Mouse (Mus musculus) stomach, postnatal 0 days (tissue): ENCODE results near the gene Hip1r. TPM values are rescaled to one million over a fixed set of nuclear protein-coding genes. Genes with fewer than 3 reads are reported as not detected.

ENCODE experiments used
- ATAC-seq: fragments of 200-750 bp; cut with Nextera tagmentation; 2 replicates; pipeline ENCODE4 v1.8.0; 2017; ENCODE audit not compliant: low FRiP score, low TSS enrichment
- DNase-seq: peaks from one replicate; pipeline ENCODE4 v3.0.0-alpha.2; 2016; ENCODE audit warnings: low spot score
- H3K27ac ChIP-seq: fragments of 300-500 bp; sonication (generic); replicated peaks from 2 replicates; pipeline ENCODE4 v1.5.1; 2014; ENCODE audit warnings: mild to moderate bottlenecking, control low read depth
- H3K27me3 ChIP-seq: fragments of 300-500 bp; sonication (generic); 2 replicates; pipeline ENCODE4 v1.6.1; 2014; ENCODE audit warnings: low read length; ENCODE audit not compliant: control insufficient read depth, insufficient read depth
- H3K36me3 ChIP-seq: fragments of 300-500 bp; sonication (generic); 2 replicates; pipeline ENCODE4 v1.6.1; 2014; ENCODE audit warnings: low read length, mixed read lengths; ENCODE audit not compliant: control insufficient read depth, insufficient read depth
- H3K4me1 ChIP-seq: fragments of 300-500 bp; sonication (generic); replicated peaks from 2 replicates; pipeline ENCODE4 v1.6.1; 2014; ENCODE audit warnings: antibody characterized with exemption; ENCODE audit not compliant: control insufficient read depth, insufficient read depth
- H3K4me2 ChIP-seq: fragments of 300-500 bp; sonication (generic); replicated peaks from 2 replicates; pipeline ENCODE4 v1.6.1; 2014; ENCODE audit warnings: low read depth, mild to moderate bottlenecking, control low read depth, moderate library complexity
- H3K4me3 ChIP-seq: fragments of 300-500 bp; sonication (generic); 2 replicates; pipeline ENCODE4 v1.5.1; 2014; ENCODE audit warnings: low read depth, low read length, control low read depth
- H3K9ac ChIP-seq: fragments of 300-500 bp; sonication (generic); 2 replicates; pipeline ENCODE4 v1.6.1; 2014; ENCODE audit warnings: mild to moderate bottlenecking, low read length, control low read depth, mixed read lengths
- H3K9me3 ChIP-seq: fragments of 300-500 bp; sonication (generic); 2 replicates; pipeline ENCODE4 v1.6.1; 2016; ENCODE audit warnings: low read length; ENCODE audit not compliant: control insufficient read depth
- CTCF ChIP-seq: IDR thresholded peaks from 2 replicates; pipeline ENCODE4 v1.5.1; 2016; ENCODE audit warnings: antibody characterized with exemption, low read depth, mild to moderate bottlenecking, moderate library complexity
- EP300 ChIP-seq: optimal IDR thresholded peaks from 2 replicates; pipeline ENCODE3; 2016; ENCODE audit warnings: antibody characterized with exemption
- WGBS: fragments of 180-500 bp; shearing (Covaris S2); extraction: QIAGEN DNeasy Blood & Tissue Kit; methylation state at CpG from one replicate; pipeline ENCODE4 v1.1.7; 2014; 5-methylcytosine and 5-hydroxymethylcytosine counted together
- polyA plus RNA-seq: library from polyadenylated mRNA; unstranded; fragments of >200 nt; fragmentation: Nextera tagmentation; extraction: Ambion mirVana; gene quantifications from 2 replicates; pipeline ENCODE4 v1.2.1, GENCODE M21; 2015

Hip1r gene
- polyA plus RNA-seq, 1 experiment from 2014 or later = 31.2 TPM

DNA sequence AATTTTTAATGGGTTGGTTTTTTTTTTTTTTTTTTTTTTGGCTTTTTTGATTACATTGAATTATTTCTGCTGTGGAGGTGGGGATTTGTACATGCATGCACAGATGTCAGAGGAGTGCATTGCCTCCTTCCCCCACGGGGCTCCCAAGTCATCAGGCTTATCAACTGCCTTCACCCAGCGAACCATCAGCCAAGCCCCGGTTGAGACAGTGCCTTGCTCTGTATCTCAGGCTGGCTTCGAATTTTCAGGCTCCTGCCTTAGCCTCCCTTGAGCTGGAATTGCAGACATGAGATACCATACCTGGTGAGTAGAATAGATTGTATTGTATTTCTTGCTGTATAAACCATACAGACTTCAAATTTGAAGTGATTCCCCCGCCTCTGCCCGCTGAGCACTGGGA, 66.2 kb downstream of the Hip1r start:
- TF ChIP-seq EP300 (no peak), CTCF (no peak)
- H3K9me3 ChIP-seq = no peaks in the 10 kb centered on the region
- 79% methylated on average over 6 of the region's 6 CpGs for WGBS
- H3K36me3 ChIP-seq = no peaks in the 10 kb centered on the region
- ATAC-seq (no peak), DNase-seq (no peak)
- H3K9ac ChIP-seq = no peak overlapping the region
- no peaks in the 10 kb centered on the region for H3K27me3 ChIP-seq
- 0 out of 2 replicates have a peak, but pooled peaks cover 2% of the 10 kb centered on the region for H3K4me1 ChIP-seq
- no peak overlapping the region for H3K27ac ChIP-seq
- no peak overlapping the region for H3K4me3 ChIP-seq
- no peak overlapping the region for H3K4me2 ChIP-seq

DNA sequence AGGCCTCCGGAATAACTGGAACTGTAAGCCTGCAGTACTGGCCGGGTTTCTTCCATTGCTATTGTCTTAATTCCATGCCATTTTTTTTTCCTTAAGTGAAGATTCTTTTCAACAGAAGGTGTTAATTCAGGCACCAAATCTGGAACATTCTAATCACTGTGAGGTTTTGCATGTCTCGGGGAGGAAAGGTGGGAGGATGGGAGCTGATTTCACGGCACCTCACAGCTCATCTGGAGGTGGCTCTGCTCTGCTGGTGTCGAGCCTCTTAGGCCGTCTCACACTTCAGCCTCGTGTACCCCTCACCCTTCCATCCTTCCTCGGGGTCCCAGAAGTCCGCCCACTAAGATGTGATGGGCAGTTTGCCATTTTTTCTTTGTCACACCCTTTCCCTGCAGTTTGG, 67.7 kb downstream of the Hip1r start:
- TF ChIP-seq EP300 (no peak), CTCF (no peak)
- Histone ChIP-seq H3K9ac (no peak overlapping the region), H3K36me3 (no peaks in the 10 kb centered on the region), H3K4me3 (no peak overlapping the region), H3K27ac (no peak overlapping the region), H3K27me3 (no peaks in the 10 kb centered on the region), H3K4me2 (no peak overlapping the region), H3K4me1 (0 out of 2 replicates have a peak, but pooled peaks cover 2% of the 10 kb centered on the region), H3K9me3 (no peaks in the 10 kb centered on the region)
- WGBS = 59% methylated on average over 9 of the region's 9 CpGs
- no peak for DNase-seq
- no peak for ATAC-seq

DNA sequence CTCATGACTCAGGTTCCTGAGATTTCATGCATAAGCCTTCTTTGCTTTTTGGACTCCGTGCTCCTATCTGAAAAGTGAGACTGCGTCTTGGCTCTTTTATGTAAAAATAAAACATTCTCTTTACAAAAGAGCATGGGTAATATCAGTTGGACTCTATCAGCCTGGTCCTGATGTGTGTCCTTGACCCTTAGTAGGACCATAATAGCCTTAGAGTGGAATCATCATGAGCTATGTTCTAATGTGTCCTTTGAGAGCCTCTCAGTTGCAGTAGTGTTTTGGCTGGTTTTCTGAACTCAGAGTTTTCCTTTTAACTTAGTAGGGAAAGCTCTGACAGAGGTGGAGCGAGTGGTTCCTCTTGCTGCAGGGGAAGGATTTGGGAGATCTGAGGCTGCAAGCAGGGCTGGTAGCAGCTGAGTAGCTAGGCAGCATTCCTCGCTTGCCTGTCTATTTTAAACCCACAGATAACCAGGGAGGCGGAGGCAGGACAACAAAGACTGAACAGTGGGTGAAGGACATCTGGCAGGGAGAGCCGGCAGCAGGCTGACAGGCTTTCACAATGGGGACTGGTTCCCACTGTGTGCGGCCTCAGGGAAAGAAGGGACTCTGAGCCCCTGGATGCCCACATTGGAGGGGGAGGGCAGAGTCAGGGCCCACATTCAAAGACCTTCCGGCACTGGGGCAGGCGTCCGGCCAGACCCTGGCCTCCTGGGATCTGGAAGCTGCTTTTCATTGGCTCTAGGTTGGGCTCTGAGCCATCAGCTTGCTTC, 70.0 kb downstream of the Hip1r start:
- peak; percentile 53 for DNase-seq
- H3K9ac ChIP-seq = 0 out of 2 replicates have a peak overlapping the region, but pooled peaks have one; percentile 43
- ATAC-seq = no peak
- H3K36me3 ChIP-seq = no peaks in the 10 kb centered on the region
- H3K4me1 ChIP-seq = 0 out of 2 replicates have a peak, but pooled peaks cover 2% of the 10 kb centered on the region
- no peak overlapping the region for H3K4me2 ChIP-seq
- H3K27me3 ChIP-seq = no peaks in the 10 kb centered on the region
- 41% methylated on average over 10 of the region's 10 CpGs for WGBS
- H3K4me3 ChIP-seq = no peak overlapping the region
- peak overlapping the region; percentile 81 for H3K27ac ChIP-seq
- no peaks in the 10 kb centered on the region for H3K9me3 ChIP-seq
- no peak for TF ChIP-seq CTCF
- no peak for TF ChIP-seq EP300

DNA sequence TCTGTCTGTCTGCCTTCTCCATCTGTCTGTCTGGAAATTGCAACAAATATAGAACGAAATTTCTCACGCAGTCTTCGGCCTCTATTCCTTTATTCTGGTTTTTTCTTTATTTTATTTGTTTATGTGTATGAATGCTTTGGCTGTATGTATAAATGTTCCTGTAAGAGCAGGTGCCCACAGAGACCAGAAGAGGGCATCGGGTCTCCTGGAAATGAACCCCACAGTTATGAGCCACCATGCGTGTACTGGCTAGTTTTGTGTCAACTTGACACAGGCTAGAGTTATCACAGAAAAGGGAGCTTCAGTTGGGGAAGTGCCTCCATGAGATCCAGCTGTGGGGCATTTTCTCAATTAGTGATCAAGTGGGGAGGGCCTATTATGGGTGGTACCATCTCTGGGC, 70.6 kb downstream of the Hip1r start:
- Histone ChIP-seq H3K27ac (peak overlapping the region; percentile 81), H3K27me3 (no peaks in the 10 kb centered on the region), H3K4me1 (0 out of 2 replicates have a peak, but pooled peaks cover 2% of the 10 kb centered on the region), H3K9me3 (no peaks in the 10 kb centered on the region), H3K4me3 (no peak overlapping the region), H3K36me3 (no peaks in the 10 kb centered on the region), H3K4me2 (no peak overlapping the region), H3K9ac (0 out of 2 replicates have a peak overlapping the region, but pooled peaks have one; percentile 43)
- 82% methylated on average over 5 of the region's 5 CpGs for WGBS
- DNase-seq = no peak
- TF ChIP-seq EP300 (no peak), CTCF (peak; percentile 56)
- ATAC-seq = no peak

DNA sequence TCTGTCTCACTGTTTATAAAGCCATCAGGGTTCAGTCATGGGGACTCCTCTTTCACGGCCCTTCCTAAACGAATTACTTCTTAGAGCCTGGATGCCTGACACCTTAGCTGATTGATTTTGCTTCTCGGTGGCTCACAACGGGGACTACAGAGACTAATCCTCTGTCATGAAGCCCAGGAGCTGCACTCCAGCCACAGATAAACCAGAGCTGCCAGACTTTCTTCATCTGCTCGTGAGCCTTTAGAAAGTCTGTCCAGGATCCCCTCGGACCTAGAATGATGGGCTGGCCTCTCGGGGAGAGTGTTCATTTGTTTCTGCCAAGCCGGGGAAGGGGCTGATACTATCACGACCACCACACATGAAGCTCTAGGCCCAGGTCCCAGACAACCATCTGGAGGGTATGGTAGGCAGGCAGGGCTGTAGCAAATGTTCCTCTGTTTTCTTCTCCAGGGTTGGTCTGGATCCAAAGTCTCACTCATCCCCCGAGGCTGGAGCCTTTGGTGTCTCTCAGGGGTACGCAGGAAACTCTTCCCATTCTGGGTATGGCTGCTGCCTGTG, 72.1 kb downstream of the Hip1r start:
- Histone ChIP-seq H3K9me3 (no peaks in the 10 kb centered on the region), H3K4me3 (no peak overlapping the region), H3K4me1 (0 out of 2 replicates have a peak, but pooled peaks cover 2% of the 10 kb centered on the region), H3K36me3 (no peaks in the 10 kb centered on the region), H3K27ac (no peak overlapping the region; the same call in 1 of the 2 replicates), H3K27me3 (no peaks in the 10 kb centered on the region), H3K4me2 (no peak overlapping the region), H3K9ac (no peak overlapping the region)
- 31% methylated on average over 11 of the region's 11 CpGs for WGBS
- ATAC-seq (no peak), DNase-seq (no peak)
- TF ChIP-seq EP300 (no peak), CTCF (no peak)
